In the genomic region with DNA sequence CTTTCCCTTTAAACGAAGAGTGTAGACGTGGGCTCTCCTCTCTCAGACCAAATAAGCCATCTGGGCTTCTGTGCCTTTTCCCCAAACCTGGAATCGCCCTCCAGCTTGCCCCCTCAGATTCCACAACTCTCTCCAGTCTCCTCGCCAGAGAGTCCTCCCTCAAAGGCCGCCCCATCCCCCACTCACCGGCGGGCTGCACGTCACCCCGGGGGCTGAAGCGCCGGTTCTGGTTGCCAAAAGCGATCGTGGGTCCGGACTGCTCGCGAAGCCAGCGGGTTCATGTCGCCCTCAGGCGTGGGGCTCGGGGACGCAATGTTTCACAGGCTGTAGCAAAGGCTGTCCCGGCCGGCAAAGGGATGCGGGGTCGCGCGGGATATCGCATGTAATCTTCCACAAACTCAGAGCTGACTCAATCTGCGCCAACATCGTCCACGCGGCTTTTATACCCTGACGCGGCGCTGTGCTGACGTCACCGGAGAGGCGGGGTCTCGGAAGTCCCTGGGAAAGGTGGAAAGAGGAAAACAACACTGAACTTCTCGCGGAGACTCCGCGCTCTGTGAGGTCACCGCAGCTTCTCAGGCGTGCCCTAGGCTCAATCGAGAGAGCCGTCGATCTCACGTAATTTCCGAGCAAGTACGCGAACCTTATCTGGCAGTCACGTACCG, we compare ENCODE assay signal across 8 mouse cellular contexts. TPM values are rescaled to one million over a fixed set of nuclear protein-coding genes. Genes with fewer than 3 reads are reported as not detected.
A peak's percentile ranks its signal among the peaks of the same experiment; 100 is the strongest.
DNase-seq lines count a peak whose midpoint lies in the region; ATAC-seq and TF ChIP-seq lines count a peak whose summit lies in the region.

Gene Ppp1r15a, minus strand, starts transcription at position 460 of the 665 bp plus-strand sequence.
Gene Plekha4, plus strand, starts transcription at position 522 of the 665 bp plus-strand sequence.

- no peaks in the 10 kb centered on the region for H3K9me3 ChIP-seq in ES-Bruce4 (replicated peaks; ENCODE audit: control insufficient read depth, insufficient read depth, low read length, poor library complexity, severe bottlenecking)
- H3K9me3 ChIP-seq in forebrain, embryonic 14.5 days (replicated peaks; ENCODE audit: control insufficient read depth, low read length) = no peaks in the 10 kb centered on the region
- H3K9me3 ChIP-seq in neural tube, embryonic 15.5 days (replicated peaks) = no peaks in the 10 kb centered on the region

- H3K4me2 ChIP-seq in forebrain, embryonic 14.5 days (ENCODE audit: low read length) = peak within 1 kb of the TSS; percentile 95
- peak within 1 kb of the TSS; percentile 82 for H3K4me2 ChIP-seq in neural tube, embryonic 15.5 days

- under 1% methylated on average over 54 of the region's 54 CpGs for WGBS in forebrain, embryonic 14.5 days
- under 1% methylated on average over 54 of the region's 54 CpGs for WGBS in neural tube, embryonic 15.5 days

- intact Hi-C loops in heart, postnatal 14 days (cut with DNase I) = no loop called here

- peak within 1 kb of the TSS; percentile 67 for H3K27ac ChIP-seq in ES-Bruce4 (ENCODE audit: insufficient read depth, low read length)
- H3K27ac ChIP-seq in forebrain, embryonic 14.5 days (ENCODE audit: low read depth, low read length) = peak within 1 kb of the TSS; percentile 55
- peak within 1 kb of the TSS; percentile 91 for H3K27ac ChIP-seq in neural tube, embryonic 15.5 days (replicated peaks)

- TF ChIP-seq CTCF in ES-Bruce4 (IDR thresholded peaks at IDR 0.05; ENCODE audit: low read depth, low read length) = no peak

- H3K4me1 ChIP-seq in ES-Bruce4 (ENCODE audit: control insufficient read depth, insufficient read depth, low read length) = peaks cover 4% of the 10 kb centered on the region
- peaks cover 6% of the 10 kb centered on the region for H3K4me1 ChIP-seq in forebrain, embryonic 14.5 days (ENCODE audit: control insufficient read depth, insufficient read depth, low read length)
- H3K4me1 ChIP-seq in neural tube, embryonic 15.5 days = peaks cover 42% of the 10 kb centered on the region

- H3K36me3 ChIP-seq in ES-Bruce4 (ENCODE audit: control insufficient read depth, insufficient read depth, low read length, poor library complexity, severe bottlenecking) = peaks cover 12% of the 10 kb centered on the region
- no peaks in the 10 kb centered on the region for H3K36me3 ChIP-seq in forebrain, embryonic 14.5 days (ENCODE audit: control insufficient read depth, insufficient read depth, low read length)
- no peaks in the 10 kb centered on the region for H3K36me3 ChIP-seq in neural tube, embryonic 15.5 days

- no peaks in the 10 kb centered on the region for H3K27me3 ChIP-seq in ES-Bruce4 (ENCODE audit: control insufficient read depth, insufficient read depth, low read length, poor library complexity, severe bottlenecking)
- H3K27me3 ChIP-seq in forebrain, embryonic 14.5 days (replicated peaks; ENCODE audit: control insufficient read depth, insufficient read depth, low read length) = no peaks in the 10 kb centered on the region
- H3K27me3 ChIP-seq in neural tube, embryonic 15.5 days (replicated peaks) = no peaks in the 10 kb centered on the region

- H3K4me3 ChIP-seq in ES-Bruce4 (ENCODE audit: low read depth, low read length) = peak within 1 kb of the TSS; percentile 76
- H3K4me3 ChIP-seq in forebrain, embryonic 14.5 days (ENCODE audit: low read depth, low read length) = peak within 1 kb of the TSS; percentile 67
- H3K4me3 ChIP-seq in neural tube, embryonic 15.5 days (replicated peaks) = peak within 1 kb of the TSS; percentile 72

- no peak for TF ChIP-seq EP300 in ES-Bruce4 (IDR thresholded peaks at IDR 0.05; ENCODE audit: insufficient read depth, low read depth, low read length)

- peak within 1 kb of the TSS; percentile 67 for H3K9ac ChIP-seq in ES-Bruce4 (ENCODE audit: low read depth, poor library complexity, severe bottlenecking)
- H3K9ac ChIP-seq in forebrain, embryonic 14.5 days (ENCODE audit: low read length) = peak within 1 kb of the TSS; percentile 82
- H3K9ac ChIP-seq in neural tube, embryonic 15.5 days (replicated peaks) = peak within 1 kb of the TSS; percentile 93

- peak; percentile 92 for DNase-seq in forebrain, embryonic 14.5 days (ENCODE audit: low spot score)
- peak; percentile 95 to 97 for DNase-seq in heart, postnatal 14 days
- DNase-seq in layer of hippocampus, adult 11-12 months (ENCODE audit: low spot score) = peak; percentile 93
- DNase-seq in lung, adult 18-20 months = peak; percentile 97 to 98
- peak; percentile 90 for DNase-seq in testis, postnatal 14 days (ENCODE audit: low spot score)

- peak; percentile 96 for TF ChIP-seq POLR2A in ES-Bruce4 (IDR thresholded peaks at IDR 0.05; ENCODE audit: insufficient read depth, low read length)

- ATAC-seq in cerebellum, adult (ENCODE audit: insufficient number of reproducible peaks, low FRiP score, low TSS enrichment) = peak; percentile 71; the same call in 1 of the 2 replicates
- peak; percentile 70 for ATAC-seq in forebrain, embryonic 14.5 days
- ATAC-seq in neural tube, embryonic 15.5 days (ENCODE audit: low FRiP score) = peak; percentile 86

RNA-seq across cellular contexts. Expression of gene Ppp1r15a, which starts in this region (rescaled TPM):
- 15.5 and 18.6 TPM in 2 replicates for polyA plus RNA-seq in ES-Bruce4 (2011; ENCODE audit: insufficient read depth, insufficient read length, low read depth, missing spikeins)
- polyA plus RNA-seq in forebrain, embryonic 14.5 days (2014; fragmentation: Nextera tagmentation; extraction: Ambion mirVana) = 13.1 and 19.3 TPM in 2 replicates
- 10 to 100 TPM; 21.7 to 32.8 TPM for total RNA-seq in heart, postnatal 14 days (2021)
- 17.8 and 18.4 TPM in 2 replicates for polyA plus RNA-seq in neural tube, embryonic 15.5 days (2015; fragmentation: Nextera tagmentation; extraction: Ambion mirVana)

RNA-seq across cellular contexts. Expression of gene Plekha4, which starts in this region (rescaled TPM):
- 14.3 and 18.6 TPM in 2 replicates for polyA plus RNA-seq in ES-Bruce4 (2011; ENCODE audit: insufficient read depth, insufficient read length, low read depth, missing spikeins)
- 0.76 and 1.2 TPM in 2 replicates for polyA plus RNA-seq in forebrain, embryonic 14.5 days (2014; fragmentation: Nextera tagmentation; extraction: Ambion mirVana)
- 1 to 10 TPM; 1.9 to 2.1 TPM for total RNA-seq in heart, postnatal 14 days (2021)
- polyA plus RNA-seq in neural tube, embryonic 15.5 days (2015; fragmentation: Nextera tagmentation; extraction: Ambion mirVana) = 4.3 and 4.7 TPM in 2 replicates

Comparison
In these comparisons a context has a peak if more than half of its experiments do, and no peak if none do; other contexts are left out.
1. Peak in every context shown above with its lines: DNase-seq, ATAC-seq, H3K4me3 ChIP-seq and H3K27ac ChIP-seq.